Mouse (Mus musculus): ENCODE measurements around the gene Tmem178b.

Gene Tmem178b

DNA sequence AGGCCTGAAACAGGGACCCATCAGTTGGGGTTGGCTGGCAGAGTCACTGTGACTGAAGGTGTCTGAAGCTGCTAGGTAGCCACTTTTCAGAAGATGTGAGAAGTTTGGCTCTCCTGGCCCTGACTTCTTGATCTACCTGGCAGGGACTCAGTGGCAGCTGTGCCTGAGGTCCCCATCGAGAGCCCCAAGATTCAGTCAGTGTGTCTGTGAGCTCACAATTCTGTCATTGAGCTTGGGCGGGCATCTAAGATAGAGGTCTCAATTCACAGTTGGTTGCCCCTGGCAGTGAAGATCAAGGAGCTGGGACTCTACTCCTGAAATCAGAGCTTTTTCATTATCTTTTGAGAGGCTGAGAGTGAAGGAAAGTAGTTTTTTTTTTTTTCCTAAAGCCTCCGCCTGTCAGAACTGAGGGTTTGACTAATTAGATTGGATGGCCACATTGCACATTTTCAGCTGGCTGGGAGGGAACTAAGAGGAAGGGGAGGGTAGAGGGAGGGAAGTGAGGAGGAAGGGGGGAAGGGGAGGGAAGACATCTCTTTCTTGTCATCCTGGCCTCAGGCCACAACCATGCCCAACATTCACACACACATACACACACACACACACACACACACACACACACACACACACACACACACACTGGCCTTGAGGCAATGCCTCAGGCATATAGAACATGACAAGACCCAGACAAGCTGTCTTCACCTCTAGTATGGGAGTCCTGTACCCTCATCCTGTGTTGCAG, 135.3 kb downstream of the Tmem178b start:
- in situ Hi-C loops (cut with MboI; ENCODE audit: low pct_unique_long_range_greater_than_20kb in 1 of 2, low sequenced_read_pairs in 2 of 2, unreplicated experiment in 1 of 2), result no loop called here

- in situ Hi-C loops (cut with MboI; ENCODE audit: low pct_unique_long_range_greater_than_20kb in 1 of 2, low sequenced_read_pairs in 2 of 2, unreplicated experiment in 1 of 2), result no loop called here
Observed at GRCm38 (mm10) chr6:40009718-40010117, 136.6 kb downstream of the Tmem178b start.

- in situ Hi-C loops (cut with MboI; ENCODE audit: low pct_unique_long_range_greater_than_20kb in 1 of 2, low sequenced_read_pairs in 2 of 2, unreplicated experiment in 1 of 2), result no loop called here
Observed at GRCm38 (mm10) chr6:40011066-40011465, 138.0 kb downstream of the Tmem178b start.

DNA sequence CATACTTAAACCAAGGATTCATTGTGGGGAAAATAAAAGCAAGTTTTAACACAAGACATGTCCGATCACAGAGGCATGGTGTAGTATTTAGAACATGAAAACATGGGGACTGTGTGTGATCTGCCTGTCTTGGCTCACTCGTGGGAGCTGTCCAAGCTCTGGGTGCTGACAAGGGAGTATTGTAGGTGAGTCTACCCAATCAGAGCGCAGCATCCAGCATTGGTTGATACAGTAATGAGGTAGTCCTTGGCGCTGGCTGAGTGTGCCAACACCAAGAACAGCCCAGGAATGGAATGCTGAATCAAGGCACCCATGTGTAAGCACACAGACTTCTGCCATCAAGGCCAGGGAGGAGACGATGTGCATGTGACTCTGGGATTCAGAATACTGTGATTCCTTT, 138.5 kb downstream of the Tmem178b start:
- in situ Hi-C loops (cut with MboI; ENCODE audit: low pct_unique_long_range_greater_than_20kb in 1 of 2, low sequenced_read_pairs in 2 of 2, unreplicated experiment in 1 of 2), result no loop called here

- in situ Hi-C loops (cut with MboI; ENCODE audit: low pct_unique_long_range_greater_than_20kb in 1 of 2, low sequenced_read_pairs in 2 of 2, unreplicated experiment in 1 of 2), result no loop called here
Observed at GRCm38 (mm10) chr6:40013407-40013806, 140.3 kb downstream of the Tmem178b start.

GRCm38 (mm10) chr6:40015185-40015584, 142.1 kb downstream of the Tmem178b start:
- in situ Hi-C loops (cut with MboI; ENCODE audit: low pct_unique_long_range_greater_than_20kb in 1 of 2, low sequenced_read_pairs in 2 of 2, unreplicated experiment in 1 of 2), result no loop called here

- in situ Hi-C loops (cut with MboI; ENCODE audit: low pct_unique_long_range_greater_than_20kb in 1 of 2, low sequenced_read_pairs in 2 of 2, unreplicated experiment in 1 of 2), result no loop called here
Observed at GRCm38 (mm10) chr6:40015711-40016460, 142.8 kb downstream of the Tmem178b start.

DNA sequence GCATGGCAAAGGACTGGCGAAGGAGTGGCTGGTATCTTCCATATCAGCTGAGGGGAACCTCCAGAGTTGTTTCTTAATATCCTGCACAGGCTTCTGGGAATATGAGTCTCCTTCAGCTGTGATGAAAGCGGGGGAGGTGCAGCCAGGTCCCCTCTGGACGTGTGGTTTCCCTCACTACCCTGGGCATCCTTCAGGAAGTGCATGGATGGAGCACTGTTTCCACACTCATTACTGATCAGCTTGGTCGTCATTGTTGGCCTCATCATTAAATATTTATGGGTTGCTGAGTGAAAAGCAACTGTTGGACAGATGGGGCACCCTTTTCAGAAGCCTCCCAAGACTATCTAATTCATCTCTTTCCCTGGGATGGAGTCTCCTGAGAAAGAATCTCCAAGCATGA, 146.3 kb downstream of the Tmem178b start:
- in situ Hi-C loops (cut with MboI; ENCODE audit: low pct_unique_long_range_greater_than_20kb in 1 of 2, low sequenced_read_pairs in 2 of 2, unreplicated experiment in 1 of 2), result no loop called here

DNA sequence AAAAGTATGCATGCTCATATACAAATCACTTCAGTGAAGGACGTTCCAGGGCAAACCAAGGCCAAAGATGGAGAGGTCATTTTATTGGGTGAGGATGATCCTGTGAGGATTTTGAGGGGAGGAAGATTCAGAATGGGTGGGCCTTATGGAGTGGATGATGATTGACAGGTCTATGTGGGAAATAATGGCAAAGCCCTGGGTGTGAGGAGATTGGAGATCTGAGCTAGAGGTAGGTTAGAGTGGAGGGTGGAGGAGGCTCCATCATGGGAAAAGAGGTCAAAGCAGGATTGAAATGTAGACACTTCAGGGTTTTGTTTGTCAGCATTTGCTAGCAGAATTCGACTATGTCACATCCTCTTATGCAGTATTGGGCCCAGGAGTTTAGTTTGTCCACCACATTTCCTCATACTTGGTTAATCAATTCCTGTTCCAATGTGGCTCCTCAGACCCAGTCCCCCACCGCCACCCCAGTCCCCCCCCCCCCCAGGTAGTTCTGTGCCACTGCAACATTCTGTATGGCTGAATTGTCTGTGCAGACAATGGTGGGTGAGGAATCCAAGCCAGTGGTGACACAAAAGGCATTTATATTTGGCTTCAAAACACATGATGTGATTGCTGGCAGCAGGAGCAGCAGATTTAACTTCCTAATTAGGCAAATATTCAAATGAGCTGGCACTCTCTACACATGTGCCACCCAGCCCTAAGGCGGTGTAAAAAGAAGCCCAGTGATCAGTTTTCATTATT, 150.7 kb downstream of the Tmem178b start:
- in situ Hi-C loops (cut with MboI; ENCODE audit: low pct_unique_long_range_greater_than_20kb in 1 of 2, low sequenced_read_pairs in 2 of 2, unreplicated experiment in 1 of 2), result no loop called here

GRCm38 (mm10) chr6:40024336-40024934, 151.4 kb downstream of the Tmem178b start:
- in situ Hi-C loops (cut with MboI; ENCODE audit: low pct_unique_long_range_greater_than_20kb in 1 of 2, low sequenced_read_pairs in 2 of 2, unreplicated experiment in 1 of 2), result no loop called here

GRCm38 (mm10) chr6:40032901-40033300, 159.8 kb downstream of the Tmem178b start:
- in situ Hi-C loops (cut with MboI; ENCODE audit: low pct_unique_long_range_greater_than_20kb in 1 of 2, low sequenced_read_pairs in 2 of 2, unreplicated experiment in 1 of 2), result no loop called here

- in situ Hi-C loops (cut with MboI; ENCODE audit: low pct_unique_long_range_greater_than_20kb in 1 of 2, low sequenced_read_pairs in 2 of 2, unreplicated experiment in 1 of 2), result no loop called here
Observed at GRCm38 (mm10) chr6:40033935-40034334, 160.9 kb downstream of the Tmem178b start.

DNA sequence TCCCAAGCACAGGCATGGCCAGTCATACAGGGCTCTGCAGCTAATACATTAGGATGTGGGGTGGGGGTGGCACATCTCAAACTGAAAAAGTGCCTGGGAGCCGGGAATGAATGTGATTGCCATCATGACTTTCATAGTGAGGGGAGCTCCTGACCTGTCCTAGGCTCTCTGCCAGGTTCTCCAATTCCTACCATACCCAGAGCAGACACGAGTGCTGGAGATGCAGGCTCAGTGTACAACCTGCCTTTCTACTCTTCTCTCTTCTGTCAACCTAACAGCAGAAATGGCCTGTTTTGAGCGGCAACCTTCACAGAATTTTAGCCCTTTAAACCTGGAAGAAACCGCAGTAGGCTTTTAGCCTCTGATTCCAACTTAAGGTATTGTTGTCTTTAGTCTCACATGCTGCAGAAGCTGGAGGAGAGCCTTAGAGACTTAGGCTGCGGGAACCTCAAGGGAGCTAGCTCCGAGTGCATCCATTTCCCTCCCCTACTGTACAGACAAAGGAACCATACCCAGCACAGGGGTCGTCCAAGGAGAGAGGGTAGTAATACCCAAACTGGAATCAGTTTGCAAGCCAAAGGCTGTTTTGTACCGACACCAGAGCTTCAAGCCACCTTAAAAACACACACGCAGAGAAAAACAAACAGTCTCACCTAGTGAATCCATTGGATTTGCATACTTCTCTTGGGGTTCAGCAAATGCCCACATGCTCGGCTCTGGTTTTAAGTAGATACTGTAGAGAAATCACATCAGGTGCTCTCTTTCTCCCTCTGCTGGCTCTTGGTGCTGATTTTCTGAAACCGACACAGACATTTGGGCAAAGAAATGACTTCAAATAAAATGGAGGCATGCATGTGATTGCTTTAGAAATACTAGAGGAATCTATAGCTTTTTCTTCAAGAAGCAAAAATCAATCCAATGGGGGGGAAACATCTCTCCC, 176.2 kb downstream of the Tmem178b start:
- in situ Hi-C loops (cut with MboI; ENCODE audit: low pct_unique_long_range_greater_than_20kb in 1 of 2, low sequenced_read_pairs in 2 of 2, unreplicated experiment in 1 of 2), result no loop called here

GRCm38 (mm10) chr6:40049909-40050484, 176.9 kb downstream of the Tmem178b start:
- in situ Hi-C loops (cut with MboI; ENCODE audit: low pct_unique_long_range_greater_than_20kb in 1 of 2, low sequenced_read_pairs in 2 of 2, unreplicated experiment in 1 of 2), result no loop called here

GRCm38 (mm10) chr6:40051698-40052097, 178.6 kb downstream of the Tmem178b start:
- in situ Hi-C loops (cut with MboI; ENCODE audit: low pct_unique_long_range_greater_than_20kb in 1 of 2, low sequenced_read_pairs in 2 of 2, unreplicated experiment in 1 of 2), result no loop called here

- in situ Hi-C loops (cut with MboI; ENCODE audit: low pct_unique_long_range_greater_than_20kb in 1 of 2, low sequenced_read_pairs in 2 of 2, unreplicated experiment in 1 of 2), result no loop called here
Observed at GRCm38 (mm10) chr6:40052593-40052992, 179.5 kb downstream of the Tmem178b start.

DNA sequence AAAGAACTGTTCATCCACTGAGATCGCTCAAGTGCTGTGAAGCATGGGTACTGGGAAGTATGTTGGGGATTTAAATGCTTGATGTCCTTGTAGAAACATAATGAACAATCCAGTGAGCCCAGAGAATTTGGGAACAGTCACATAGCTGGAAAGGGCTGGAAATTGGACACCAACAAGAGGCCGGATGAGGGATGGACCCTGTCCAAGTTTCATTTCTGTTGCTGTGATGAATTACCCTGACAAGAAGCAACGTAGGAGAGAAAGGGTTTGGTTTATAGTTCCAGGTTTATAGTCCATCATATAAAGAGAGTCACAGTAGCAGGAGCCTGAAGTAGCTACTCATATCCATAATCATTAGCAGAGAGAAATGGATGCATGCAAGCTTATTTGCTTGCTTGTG, 186.4 kb downstream of the Tmem178b start:
- in situ Hi-C loops (cut with MboI; ENCODE audit: low pct_unique_long_range_greater_than_20kb in 1 of 2, low sequenced_read_pairs in 2 of 2, unreplicated experiment in 1 of 2), result no loop called here
